Mouse (Mus musculus) granulocyte monocyte progenitor cell, adult 5-6 weeks (primary cell): ENCODE data around the gene Hoxb7. TPM values are rescaled to one million over a fixed set of nuclear protein-coding genes. Genes with fewer than 3 reads are reported as not detected.

Source experiments
- ATAC-seq: replicated peaks from 2 replicates; pipeline ENCODE4 v1.8.0; 2016; ENCODE audit warnings: mild to moderate bottlenecking, moderate TSS enrichment, inconsistent platforms; ENCODE audit not compliant: poor library complexity, severe bottlenecking
- total RNA-seq, 2 experiments: library from RNA; stranded (forward) in 1 of 2; stranded (reverse) in 1 of 2; fragments of 200-712, 200-1000 nt in 1 of 2; fragments of >200 nt in 1 of 2; fragmentation: Nextera tagmentation in 1 of 2; gene quantifications; 2 replicates each; pipeline ENCODE4 v1.2.3; 2014 to 2017

Gene Hoxb7
- total RNA-seq, 2 experiments from 2014 or later: not detected

- peak; percentile 41; the same call in 1 of the 2 replicates for ATAC-seq
Measured at GRCm38 (mm10) chr11:96284041-96284749, 2.2 kb upstream of the Hoxb7 start.

GRCm38 (mm10) chr11:96284774-96285734 lies 1.4 kb upstream of the Hoxb7 start:
- ATAC-seq: no peak

GRCm38 (mm10) chr11:96286739-96287385 lies 439 bp downstream of the Hoxb7 start:
- 0 out of 2 replicates have a peak, but pooled peaks have one; percentile 35 for ATAC-seq

GRCm38 (mm10) chr11:96287411-96287810 lies 988 bp downstream of the Hoxb7 start:
- no peak for ATAC-seq

- ATAC-seq: no peak
Measured at GRCm38 (mm10) chr11:96288455-96289221, 2.2 kb downstream of the Hoxb7 start.

GRCm38 (mm10) chr11:96289293-96289692 lies 2.9 kb downstream of the Hoxb7 start:
- no peak for ATAC-seq

GRCm38 (mm10) chr11:96289837-96290236 lies 3.4 kb downstream of the Hoxb7 start:
- no peak for ATAC-seq

- no peak for ATAC-seq
Measured at GRCm38 (mm10) chr11:96290705-96291355, 4.4 kb downstream of the Hoxb7 start.

GRCm38 (mm10) chr11:96291681-96292564 lies 5.5 kb downstream of the Hoxb7 start, which contains the start of gene Hoxb6:
Gene Hoxb6, plus strand, starts transcription at chr11:96292476.
- ATAC-seq: no peak

GRCm38 (mm10) chr11:96292565-96293301 lies 6.3 kb downstream of the Hoxb7 start:
- ATAC-seq: no peak

GRCm38 (mm10) chr11:96293302-96293921 lies 7.0 kb downstream of the Hoxb7 start:
- ATAC-seq: 0 out of 2 replicates have a peak, but pooled peaks have one; percentile 12

- ATAC-seq: peak; percentile 78
Measured at GRCm38 (mm10) chr11:96294245-96295091, 8.0 kb downstream of the Hoxb7 start.

- no peak for ATAC-seq
Measured at GRCm38 (mm10) chr11:96295092-96295835, 8.8 kb downstream of the Hoxb7 start.

GRCm38 (mm10) chr11:96296997-96297396 lies 10.6 kb downstream of the Hoxb7 start:
- no peak for ATAC-seq

- no peak for ATAC-seq
Measured at GRCm38 (mm10) chr11:96297428-96297827, 11.0 kb downstream of the Hoxb7 start.
